Mouse (Mus musculus): Measurements from ENCODE around the gene Vax2. TPM values are rescaled to one million over a fixed set of nuclear protein-coding genes. Genes with fewer than 3 reads are reported as not detected.
A peak's percentile ranks its signal among the peaks of the same experiment; 100 is the strongest.

Vax2 gene
- polyA plus RNA-seq, 1 experiment from 2014 or later = not detected

- Histone ChIP-seq H3K4me1 (ENCODE audit: control insufficient read depth, low read depth, low read length) (peaks cover 3% of the 10 kb centered on the region), H3K27ac (ENCODE audit: low read length) (no peak overlapping the region), H3K36me3 (ENCODE audit: control insufficient read depth, insufficient read depth) (peaks cover 11% of the 10 kb centered on the region), H3K4me2 (ENCODE audit: low read depth, low read length) (no peak overlapping the region), H3K4me3 (ENCODE audit: low read depth, low read length) (no peak overlapping the region), H3K9me3 (replicated peaks; ENCODE audit: control insufficient read depth, low read length) (no peaks in the 10 kb centered on the region), H3K27me3 (ENCODE audit: control insufficient read depth, insufficient read depth, low read depth, low read length) (peaks cover 20% of the 10 kb centered on the region), H3K9ac (ENCODE audit: low read depth, low read length) (no peak overlapping the region)
- WGBS (ENCODE audit: insufficient replicate concordance) = 66% methylated on average over 3 of the region's 3 CpGs
- no peak for ATAC-seq (ENCODE audit: low read depth)
These were observed 55.9 kb downstream of the Vax2 start for GRCm38 (mm10) chr6:83766982-83767381.

GRCm38 (mm10) chr6:83768485-83768884 lies 57.4 kb downstream of the Vax2 start:
- H3K4me1 ChIP-seq (ENCODE audit: control insufficient read depth, low read depth, low read length) = peaks cover 2% of the 10 kb centered on the region; the same call in 1 of the 2 replicates
- peaks cover 7% of the 10 kb centered on the region; the same call in 1 of the 2 replicates for H3K27me3 ChIP-seq (ENCODE audit: control insufficient read depth, insufficient read depth, low read depth, low read length)
- H3K36me3 ChIP-seq (ENCODE audit: control insufficient read depth, insufficient read depth) = peaks cover 14% of the 10 kb centered on the region
- H3K4me2 ChIP-seq (ENCODE audit: low read depth, low read length) = no peak overlapping the region
- H3K27ac ChIP-seq (ENCODE audit: low read length) = no peak overlapping the region
- whole genome bisulfite sequencing (ENCODE audit: insufficient replicate concordance) = 57% methylated on average over 5 of the region's 5 CpGs
- H3K4me3 ChIP-seq (ENCODE audit: low read depth, low read length) = no peak overlapping the region
- H3K9me3 ChIP-seq (replicated peaks; ENCODE audit: control insufficient read depth, low read length) = no peaks in the 10 kb centered on the region
- no peak for ATAC-seq (ENCODE audit: low read depth)
- H3K9ac ChIP-seq (ENCODE audit: low read depth, low read length) = no peak overlapping the region

- Histone ChIP-seq H3K27me3 (ENCODE audit: control insufficient read depth, insufficient read depth, low read depth, low read length) (no peaks in the 10 kb centered on the region), H3K9me3 (replicated peaks; ENCODE audit: control insufficient read depth, low read length) (no peaks in the 10 kb centered on the region), H3K4me1 (ENCODE audit: control insufficient read depth, low read depth, low read length) (peaks cover 24% of the 10 kb centered on the region), H3K4me2 (ENCODE audit: low read depth, low read length) (peak overlapping the region; percentile 90), H3K9ac (ENCODE audit: low read depth, low read length) (peak overlapping the region; percentile 95), H3K4me3 (ENCODE audit: low read depth, low read length) (peak overlapping the region; percentile 97), H3K27ac (ENCODE audit: low read length) (no peak overlapping the region), H3K36me3 (ENCODE audit: control insufficient read depth, insufficient read depth) (peaks cover 14% of the 10 kb centered on the region)
- 46% methylated on average over 9 of the region's 9 CpGs for WGBS (ENCODE audit: insufficient replicate concordance)
- no peak for ATAC-seq (ENCODE audit: low read depth)
These were observed 63.1 kb downstream of the Vax2 start for GRCm38 (mm10) chr6:83774126-83774525.

- H3K27ac ChIP-seq (ENCODE audit: low read length) = peak overlapping the region; percentile 95
- no peaks in the 10 kb centered on the region for H3K27me3 ChIP-seq (ENCODE audit: control insufficient read depth, insufficient read depth, low read depth, low read length)
- H3K4me2 ChIP-seq (ENCODE audit: low read depth, low read length) = peak overlapping the region; percentile 90
- 2% methylated on average over 14 of the region's 14 CpGs for WGBS (ENCODE audit: insufficient replicate concordance)
- no peaks in the 10 kb centered on the region for H3K9me3 ChIP-seq (replicated peaks; ENCODE audit: control insufficient read depth, low read length)
- peak; percentile 23 for ATAC-seq (ENCODE audit: low read depth)
- peak overlapping the region; percentile 95 for H3K9ac ChIP-seq (ENCODE audit: low read depth, low read length)
- H3K36me3 ChIP-seq (ENCODE audit: control insufficient read depth, insufficient read depth) = peaks cover 13% of the 10 kb centered on the region
- H3K4me1 ChIP-seq (ENCODE audit: control insufficient read depth, low read depth, low read length) = peaks cover 24% of the 10 kb centered on the region
- peak overlapping the region; percentile 97 for H3K4me3 ChIP-seq (ENCODE audit: low read depth, low read length)
These were observed 63.9 kb downstream of the Vax2 start for GRCm38 (mm10) chr6:83774781-83775563.

- Histone ChIP-seq H3K9ac (ENCODE audit: low read depth, low read length) (peak within 1 kb of the TSS; percentile 95), H3K4me3 (ENCODE audit: low read depth, low read length) (peak within 1 kb of the TSS; percentile 97), H3K9me3 (replicated peaks; ENCODE audit: control insufficient read depth, low read length) (no peaks in the 10 kb centered on the region), H3K4me1 (ENCODE audit: control insufficient read depth, low read depth, low read length) (peaks cover 24% of the 10 kb centered on the region), H3K27ac (ENCODE audit: low read length) (peak within 1 kb of the TSS; percentile 95), H3K27me3 (ENCODE audit: control insufficient read depth, insufficient read depth, low read depth, low read length) (no peaks in the 10 kb centered on the region), H3K4me2 (ENCODE audit: low read depth, low read length) (peak within 1 kb of the TSS; percentile 90), H3K36me3 (ENCODE audit: control insufficient read depth, insufficient read depth) (peaks cover 11% of the 10 kb centered on the region)
- peak; percentile 93 for ATAC-seq (ENCODE audit: low read depth)
- under 1% methylated on average over 45 of the region's 45 CpGs for WGBS (ENCODE audit: insufficient replicate concordance)
These were observed 64.7 kb downstream of the Vax2 start, which contains the start of gene Tex261 for GRCm38 (mm10) chr6:83775638-83776293. Gene Tex261, minus strand, starts transcription at chr6:83775813.

GRCm38 (mm10) chr6:83778306-83778705 lies 67.2 kb downstream of the Vax2 start:
- ATAC-seq (ENCODE audit: low read depth) = no peak
- H3K4me1 ChIP-seq (ENCODE audit: control insufficient read depth, low read depth, low read length) = peaks cover 24% of the 10 kb centered on the region
- no peak overlapping the region for H3K27ac ChIP-seq (ENCODE audit: low read length)
- H3K4me3 ChIP-seq (ENCODE audit: low read depth, low read length) = no peak overlapping the region
- H3K4me2 ChIP-seq (ENCODE audit: low read depth, low read length) = no peak overlapping the region
- no peaks in the 10 kb centered on the region for H3K27me3 ChIP-seq (ENCODE audit: control insufficient read depth, insufficient read depth, low read depth, low read length)
- H3K9ac ChIP-seq (ENCODE audit: low read depth, low read length) = no peak overlapping the region
- no peaks in the 10 kb centered on the region; the same call in none of the 2 replicates for H3K36me3 ChIP-seq (ENCODE audit: control insufficient read depth, insufficient read depth)
- no peaks in the 10 kb centered on the region for H3K9me3 ChIP-seq (replicated peaks; ENCODE audit: control insufficient read depth, low read length)
- WGBS (ENCODE audit: insufficient replicate concordance) = 73% methylated on average over 7 of the region's 7 CpGs

- Histone ChIP-seq H3K27ac (ENCODE audit: low read length) (no peak overlapping the region), H3K9me3 (replicated peaks; ENCODE audit: control insufficient read depth, low read length) (no peaks in the 10 kb centered on the region), H3K36me3 (ENCODE audit: control insufficient read depth, insufficient read depth) (no peaks in the 10 kb centered on the region), H3K9ac (ENCODE audit: low read depth, low read length) (no peak overlapping the region), H3K4me3 (ENCODE audit: low read depth, low read length) (no peak overlapping the region), H3K4me1 (ENCODE audit: control insufficient read depth, low read depth, low read length) (peaks cover 16% of the 10 kb centered on the region), H3K4me2 (ENCODE audit: low read depth, low read length) (no peak overlapping the region), H3K27me3 (ENCODE audit: control insufficient read depth, insufficient read depth, low read depth, low read length) (no peaks in the 10 kb centered on the region)
- no peak for ATAC-seq (ENCODE audit: low read depth)
- 6% methylated on average over 5 of the region's 5 CpGs for WGBS (ENCODE audit: insufficient replicate concordance)
These were observed 68.0 kb downstream of the Vax2 start for GRCm38 (mm10) chr6:83779026-83779425.

GRCm38 (mm10) chr6:83786426-83786825 lies 75.4 kb downstream of the Vax2 start:
- H3K9ac ChIP-seq (ENCODE audit: low read depth, low read length) = no peak overlapping the region
- 44% methylated on average over 3 of the region's 3 CpGs for WGBS (ENCODE audit: insufficient replicate concordance)
- H3K4me1 ChIP-seq (ENCODE audit: control insufficient read depth, low read depth, low read length) = no peaks in the 10 kb centered on the region
- no peak overlapping the region for H3K4me2 ChIP-seq (ENCODE audit: low read depth, low read length)
- H3K4me3 ChIP-seq (ENCODE audit: low read depth, low read length) = no peak overlapping the region
- no peaks in the 10 kb centered on the region for H3K27me3 ChIP-seq (ENCODE audit: control insufficient read depth, insufficient read depth, low read depth, low read length)
- H3K9me3 ChIP-seq (replicated peaks; ENCODE audit: control insufficient read depth, low read length) = no peaks in the 10 kb centered on the region
- H3K27ac ChIP-seq (ENCODE audit: low read length) = no peak overlapping the region
- ATAC-seq (ENCODE audit: low read depth) = no peak
- no peaks in the 10 kb centered on the region for H3K36me3 ChIP-seq (ENCODE audit: control insufficient read depth, insufficient read depth)

Data from liver, embryonic 16.5 days (tissue).